Mouse (Mus musculus) adrenal gland, postnatal 4 days (tissue): ENCODE results near the gene Abcb1a. TPM values are rescaled to one million over a fixed set of nuclear protein-coding genes. Genes with fewer than 3 reads are reported as not detected.
"Not testable (repeated sequence)": the region's sequence is repeated elsewhere in the genome, so short reads cannot be mapped to it uniquely, and the experiment has no call there.

Source experiments
- DNase-seq, 2 experiments: peaks; one replicate each; pipeline ENCODE4 v3.0.0; 2021 to 2022; ENCODE audit warnings: low spot score in 2 of 2, mixed read lengths in 2 of 2
- total RNA-seq, 2 experiments: library from RNA; stranded (reverse); gene quantifications; 2 replicates each; pipeline ENCODE4 v1.2.3; 2021

The Abcb1a gene
- total RNA-seq, 2 experiments from 2014 or later, result 11.5 to 11.9 TPM

- no peak for DNase-seq
Measured at GRCm38 (mm10) chr5:8722867-8723266, 63.0 kb downstream of the Abcb1a start.

- no peak for DNase-seq
Measured at GRCm38 (mm10) chr5:8727760-8728159, 67.9 kb downstream of the Abcb1a start.

GRCm38 (mm10) chr5:8732639-8733038 lies 72.8 kb downstream of the Abcb1a start:
- no peak for DNase-seq

GRCm38 (mm10) chr5:8733307-8733706 lies 73.4 kb downstream of the Abcb1a start:
- not testable (repeated sequence) for DNase-seq

- DNase-seq, result no peak
Measured at GRCm38 (mm10) chr5:8736389-8736788, 76.5 kb downstream of the Abcb1a start.

GRCm38 (mm10) chr5:8737062-8737461 lies 77.2 kb downstream of the Abcb1a start:
- no peak for DNase-seq

- DNase-seq, result not testable (repeated sequence)
Measured at GRCm38 (mm10) chr5:8747244-8747643, 87.4 kb downstream of the Abcb1a start.

GRCm38 (mm10) chr5:8772866-8773265 lies 113.0 kb downstream of the Abcb1a start:
- no peak for DNase-seq

GRCm38 (mm10) chr5:8778311-8778710 lies 118.4 kb downstream of the Abcb1a start:
- no peak for DNase-seq

GRCm38 (mm10) chr5:8778751-8779150 lies 118.9 kb downstream of the Abcb1a start:
- no peak for DNase-seq

- no peak for DNase-seq
Measured at GRCm38 (mm10) chr5:8792281-8792680, 132.4 kb downstream of the Abcb1a start.

Other genes with a start within 250 kb of the Abcb1a start
- gene Dbf4, start 237.4 kb upstream of the Abcb1a start, total RNA-seq, result 10 to 100 TPM; 21.9 to 24.3 TPM
- 10 to 100 TPM; 13.5 to 15.8 TPM for gene Slc25a40, start 237.2 kb upstream of the Abcb1a start, total RNA-seq
- 1 to 10 TPM; 8.2 to 9.3 TPM for gene Rundc3b, start 37.1 kb upstream of the Abcb1a start, total RNA-seq
- gene Abcb1b, start 138.1 kb downstream of the Abcb1a start, total RNA-seq, result 100 to 1,000 TPM; 184 to 198 TPM
- 10 to 100 TPM in 1 of 2 experiments, 1 to 10 TPM in 1; 7.9 to 17.9 TPM for gene Abcb4, start 233.6 kb downstream of the Abcb1a start, total RNA-seq